Mouse (Mus musculus) kidney, adult 2 months (tissue): Measurements from ENCODE around the gene Traf1.

Experiments used
- CTCF ChIP-seq: fragments of 200-500 bp; conservative IDR thresholded peaks from 2 replicates; pipeline ENCODE4 v1.5.1; 2011; ENCODE audit warnings: low read depth, mild to moderate bottlenecking, control low read depth, low read length, moderate library complexity, mixed read lengths; ENCODE audit not compliant: insufficient read depth, insufficient read length
- POLR2A ChIP-seq: fragments of 200-500 bp; IDR thresholded peaks from one replicate; pipeline ENCODE4 v1.6.1; 2011; ENCODE audit warnings: low read depth, low read length, control low read depth

- no peak for TF ChIP-seq CTCF
- no peak for TF ChIP-seq POLR2A
Observed at GRCm38 (mm10) chr2:34913218-34914068, 48.1 kb downstream of the Traf1 start, which contains the start of gene Phf19.
